Mouse (Mus musculus) megakaryocyte, adult 5-6 weeks (primary cell): ENCODE results near the gene Serpinb13. TPM values are rescaled to one million over a fixed set of nuclear protein-coding genes. Genes with fewer than 3 reads are reported as not detected.
A peak's percentile ranks its signal among the peaks of the same experiment; 100 is the strongest.
"Not testable (repeated sequence)": the region's sequence is repeated elsewhere in the genome, so short reads cannot be mapped to it uniquely, and the experiment has no call there.

Source experiments
- ATAC-seq: 2 replicates; pipeline ENCODE4 v1.8.0; 2016; ENCODE audit warnings: mild to moderate bottlenecking, inconsistent platforms; ENCODE audit not compliant: poor library complexity, severe bottlenecking
- total RNA-seq, 2 experiments: library from RNA; stranded (forward) in 1 of 2; stranded (reverse) in 1 of 2; fragments of 153-499, 151-499 nt in 1 of 2; fragments of 221-1000, 200-1000 nt in 1 of 2; gene quantifications; 2 replicates each; pipeline versions ENCODE4 v1.2.3 to v1.2.4; 2015 to 2017

Gene Serpinb13
- total RNA-seq (2015), result not detected in 2 replicates
- total RNA-seq (2017), result not detected in 2 replicates

GRCm38 (mm10) chr1:106980684-106981083 is at the start of gene Serpinb13:
Gene Serpinb13 (plus strand): TSS chr1:106980984.
- no peak for ATAC-seq

GRCm38 (mm10) chr1:106931954-106932353 is 48.8 kb upstream of the Serpinb13 start:
- ATAC-seq, result peak; percentile 92

- ATAC-seq, result peak; percentile 77
These were observed 47.1 kb upstream of the Serpinb13 start for GRCm38 (mm10) chr1:106933658-106934057.

GRCm38 (mm10) chr1:106934265-106934664 is 46.5 kb upstream of the Serpinb13 start, which contains the start of gene Serpinb12:
Gene Serpinb12 (plus strand): TSS chr1:106934449.
- no peak for ATAC-seq

GRCm38 (mm10) chr1:106947217-106947616 is 33.6 kb upstream of the Serpinb13 start:
- ATAC-seq, result peak; percentile 66

GRCm38 (mm10) chr1:106959981-106960380 is 20.8 kb upstream of the Serpinb13 start:
- no peak for ATAC-seq

- peak; percentile 89 for ATAC-seq
These were observed 19.8 kb upstream of the Serpinb13 start for GRCm38 (mm10) chr1:106961023-106961422.

GRCm38 (mm10) chr1:106983092-106983491 is 2.3 kb downstream of the Serpinb13 start:
- ATAC-seq, result peak; percentile 79

GRCm38 (mm10) chr1:106983865-106984264 is 3.1 kb downstream of the Serpinb13 start:
- ATAC-seq, result peak; percentile 78

GRCm38 (mm10) chr1:107000424-107000823 is 19.6 kb downstream of the Serpinb13 start:
- ATAC-seq, result no peak

GRCm38 (mm10) chr1:107001754-107002153 is 21.0 kb downstream of the Serpinb13 start:
- no peak for ATAC-seq

- ATAC-seq, result no peak
These were observed 25.5 kb downstream of the Serpinb13 start for GRCm38 (mm10) chr1:107006316-107006715.

- peak; percentile 89 for ATAC-seq
These were observed 33.7 kb downstream of the Serpinb13 start for GRCm38 (mm10) chr1:107014530-107014929.

- peak; percentile 59 for ATAC-seq
These were observed 34.4 kb downstream of the Serpinb13 start for GRCm38 (mm10) chr1:107015210-107015609.

- 0 out of 2 replicates have a peak, but pooled peaks have one; percentile 27 for ATAC-seq
These were observed 45.1 kb downstream of the Serpinb13 start for GRCm38 (mm10) chr1:107025886-107026285.

- not testable (repeated sequence) for ATAC-seq
These were observed 53.5 kb downstream of the Serpinb13 start for GRCm38 (mm10) chr1:107034236-107034635.

Other genes with a start within 250 kb of the Serpinb13 start
- gene Kdsr, start 221.3 kb upstream of the Serpinb13 start, total RNA-seq (2015), result 6.5 and 7.1 TPM in 2 replicates
- 13.7 and 17.8 TPM in 2 replicates for gene Kdsr, start 221.3 kb upstream of the Serpinb13 start, total RNA-seq (2017)
- gene Vps4b, start 184.3 kb upstream of the Serpinb13 start, total RNA-seq (2015), result 84.6 and 117 TPM in 2 replicates
- 95.5 and 121 TPM in 2 replicates for gene Vps4b, start 184.3 kb upstream of the Serpinb13 start, total RNA-seq (2017)
- not detected in 2 replicates for gene Serpinb5, start 119.8 kb upstream of the Serpinb13 start, total RNA-seq (2015)
- gene Serpinb5, start 119.8 kb upstream of the Serpinb13 start, total RNA-seq (2017), result not detected in 2 replicates
- not detected in 2 replicates for gene Serpinb12, start 46.5 kb upstream of the Serpinb13 start, total RNA-seq (2015)
- not detected in 2 replicates for gene Serpinb12, start 46.5 kb upstream of the Serpinb13 start, total RNA-seq (2017)
- gene Serpinb3a, start 71.3 kb downstream of the Serpinb13 start, total RNA-seq (2015), result not detected in 2 replicates
- not detected in 2 replicates for gene Serpinb3a, start 71.3 kb downstream of the Serpinb13 start, total RNA-seq (2017)
- not detected in 2 replicates for gene Serpinb3d, start 102.5 kb downstream of the Serpinb13 start, total RNA-seq (2015)
- not detected in 2 replicates for gene Serpinb3d, start 102.5 kb downstream of the Serpinb13 start, total RNA-seq (2017)